Mouse (Mus musculus) left cerebral cortex, postnatal 14 days (tissue): ENCODE data around the gene Arpc5. TPM values are rescaled to one million over a fixed set of nuclear protein-coding genes. Genes with fewer than 3 reads are reported as not detected.
A peak's percentile ranks its signal among the peaks of the same experiment; 100 is the strongest.

ENCODE experiments used
- DNase-seq, 2 experiments: peaks; one replicate each; pipeline ENCODE4 v3.0.0; 2021 to 2022; ENCODE audit warnings: low spot score in 2 of 2, mixed read lengths in 1 of 2
- intact Hi-C: fragments of 180-260 bp; cut with DNase I; formaldehyde crosslinking; loops from one replicate; pipeline ENCODE4 v1.15.1; 2025
- long read RNA-seq, 2 experiments: library from polyadenylated mRNA; stranded (forward); transcript quantifications; one replicate each; pipeline ENCODE4 v2.0.0; 2021
- total RNA-seq, 2 experiments: library from RNA; stranded (reverse); gene quantifications; 2 replicates each; pipeline ENCODE4 v1.2.3; 2021

Arpc5 gene
- 100 to 1,000 TPM; 146 to 147 TPM for total RNA-seq
- long read RNA-seq, experiment 1, transcript Arpc5-201 (4 exons, 1,914 nt), result major isoform, 346 of 381 reads
- long read RNA-seq, experiment 1, transcript Arpc5-202 (3 exons, 1,737 nt), result minor isoform, 6 of 381 reads
- long read RNA-seq, experiment 1, partial matches to known transcripts, result 3 of 381 reads
- long read RNA-seq, experiment 1, other reads (novel, unspliced or antisense), result 26 of 381 reads
- long read RNA-seq, experiment 2, transcript Arpc5-201 (4 exons, 1,914 nt), result major isoform, 343 of 366 reads
- long read RNA-seq, experiment 2, transcript Arpc5-202 (3 exons, 1,737 nt), result minor isoform, 5 of 366 reads
- long read RNA-seq, experiment 2, partial matches to known transcripts, result 1 of 366 reads
- long read RNA-seq, experiment 2, other reads (novel, unspliced or antisense), result 16 of 366 reads

- intact Hi-C loops, result loop anchor here (5.0 kb wide), 2 partner anchors 71 to 136 kb away; partner anchors contain the start of gene Smg7
- peak; percentile 97 to 98 for DNase-seq
Observed at GRCm38 (mm10) chr1:152766032-152766772, at the start of gene Arpc5, which contains the start of gene Rgl1. Gene Arpc5 (plus strand): TSS chr1:152766542. Gene Rgl1 (minus strand): TSS chr1:152766351.

- no peak for DNase-seq
- intact Hi-C loops, result no loop called here
Observed at GRCm38 (mm10) chr1:152717329-152717728, 49.0 kb upstream of the Arpc5 start.

DNA sequence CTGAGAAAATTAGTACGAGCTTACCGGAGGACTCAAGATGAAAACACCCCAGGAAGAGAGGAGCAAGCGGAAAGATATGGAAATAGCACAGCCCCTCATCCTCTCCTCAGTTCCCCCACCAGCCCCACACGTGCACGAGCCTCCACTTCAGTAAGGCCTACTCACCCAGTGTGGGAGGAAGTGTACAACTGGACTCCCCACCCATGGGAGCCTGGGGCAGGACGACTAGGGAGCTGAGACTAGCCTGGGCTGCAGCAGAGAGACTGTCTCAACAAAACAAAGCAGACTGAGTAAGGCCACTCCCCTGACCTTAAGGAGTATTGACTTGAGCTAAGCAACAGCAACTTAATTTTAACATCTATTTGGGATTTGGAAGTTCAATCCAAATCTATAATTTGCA is 48.1 kb upstream of the Arpc5 start:
- intact Hi-C loops, result no loop called here
- no peak for DNase-seq

- no peak for DNase-seq
- intact Hi-C loops, result no loop called here
Observed at GRCm38 (mm10) chr1:152720969-152721368, 45.4 kb upstream of the Arpc5 start.

DNA sequence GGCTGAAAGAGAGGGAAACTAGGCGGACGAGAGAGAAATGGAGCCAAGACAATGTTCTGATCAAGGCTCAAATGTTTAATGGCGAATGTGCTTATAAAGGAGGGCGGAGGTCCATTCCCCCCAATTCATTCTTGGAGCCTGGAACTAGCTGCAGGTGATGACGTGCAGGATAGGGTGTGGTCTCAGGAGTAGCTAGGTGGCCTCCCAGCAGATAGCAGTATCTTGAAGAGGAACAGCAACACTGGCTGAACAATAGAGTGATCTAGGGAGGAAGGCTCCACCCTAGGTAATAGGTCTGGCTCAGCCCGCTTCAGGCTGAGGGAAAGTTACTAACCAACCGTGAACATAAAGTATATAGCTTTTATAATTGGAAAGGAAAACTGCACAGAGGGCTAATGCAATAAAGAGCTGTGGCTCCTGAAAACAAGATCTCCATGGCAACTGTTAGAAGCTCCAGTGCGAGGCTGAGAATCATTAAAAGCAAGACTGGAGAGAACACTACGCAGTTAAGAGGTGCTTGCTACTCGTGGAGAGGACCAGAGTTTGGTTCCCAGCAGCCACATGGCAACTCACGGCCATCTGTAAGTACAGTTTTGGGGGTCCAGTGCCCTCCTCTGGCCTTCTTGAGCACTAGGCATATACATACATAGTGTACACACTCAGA is 44.7 kb upstream of the Arpc5 start:
- intact Hi-C loops, result no loop called here
- DNase-seq, result no peak

GRCm38 (mm10) chr1:152724286-152724685 is 42.1 kb upstream of the Arpc5 start:
- intact Hi-C loops, result no loop called here
- no peak for DNase-seq

DNA sequence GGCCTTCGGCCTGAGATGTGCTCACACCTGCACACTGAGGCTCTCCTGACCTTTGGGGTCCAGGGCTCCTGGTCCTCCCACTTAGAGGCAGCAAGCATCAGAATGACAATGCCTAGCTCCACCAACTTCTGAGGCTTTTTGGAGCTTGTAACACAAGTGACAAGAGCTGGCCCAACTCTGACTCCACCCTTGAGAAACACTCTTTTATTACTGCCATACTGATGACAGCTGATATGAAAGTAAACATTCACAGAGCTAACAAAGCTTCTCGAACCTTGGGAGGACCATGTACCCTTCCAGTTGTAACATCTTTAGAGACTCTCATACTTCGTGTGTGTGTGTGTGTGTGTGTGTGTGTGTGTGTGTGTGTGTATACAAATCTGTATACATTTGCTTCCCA is 40.2 kb upstream of the Arpc5 start:
- no peak for DNase-seq
- intact Hi-C loops, result no loop called here

DNA sequence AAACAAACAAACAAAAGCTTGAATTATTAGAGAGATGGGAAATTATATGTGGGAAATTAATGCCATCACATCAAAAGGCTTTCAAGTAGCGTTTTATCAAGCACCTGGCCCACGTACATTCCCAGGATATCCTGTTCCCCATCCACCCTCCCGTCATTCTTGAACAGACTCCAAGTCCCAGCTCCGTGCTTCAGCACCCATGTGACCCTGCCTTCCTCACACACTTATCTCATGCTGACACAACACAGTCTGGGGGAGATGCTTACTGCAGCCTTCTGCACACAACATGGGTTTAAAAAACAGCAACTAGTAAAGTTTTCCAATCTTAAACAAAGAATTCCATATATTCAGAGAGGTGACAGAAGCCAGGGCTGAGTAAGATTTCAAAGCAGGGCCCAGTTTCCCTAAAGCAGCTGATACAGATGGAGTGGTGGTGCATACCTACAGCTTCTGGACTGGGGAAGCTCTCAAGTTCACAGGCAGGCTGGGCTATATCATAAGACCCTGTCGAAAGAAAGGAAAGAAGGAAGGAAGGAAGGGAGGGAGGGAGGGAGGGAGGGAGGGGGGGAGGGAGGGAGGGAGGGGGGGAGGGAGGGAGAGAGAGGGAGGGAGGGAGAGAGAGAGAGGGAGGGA is 38.6 kb upstream of the Arpc5 start:
- intact Hi-C loops, result no loop called here
- no peak for DNase-seq

GRCm38 (mm10) chr1:152738793-152739192 is 27.5 kb upstream of the Arpc5 start:
- no peak for DNase-seq
- intact Hi-C loops, result no loop called here

DNA sequence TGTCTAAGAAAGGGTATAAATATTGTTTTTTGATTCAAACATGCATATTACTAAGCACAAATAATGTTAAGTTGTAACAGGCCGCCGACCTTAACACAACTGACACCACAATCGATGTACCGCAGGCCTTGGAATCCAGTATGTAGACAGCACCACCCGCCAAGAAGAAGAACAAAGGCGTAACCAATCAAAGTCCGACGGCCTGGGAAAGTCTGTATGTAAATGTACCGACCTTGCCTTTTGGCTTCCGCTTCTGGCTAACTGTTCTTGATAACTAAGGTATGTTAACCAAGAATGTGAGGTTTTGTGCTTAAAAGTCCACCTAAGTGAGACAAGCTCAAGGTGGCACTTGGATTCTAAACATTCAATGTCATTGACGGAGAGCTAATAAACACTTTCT is 27.0 kb upstream of the Arpc5 start:
- no peak for DNase-seq
- intact Hi-C loops, result no loop called here

GRCm38 (mm10) chr1:152743095-152743826 is 23.1 kb upstream of the Arpc5 start:
- intact Hi-C loops, result loop anchor here (10.0 kb wide), 1 partner anchor 338 kb away; no protein-coding TSS in a partner anchor

GRCm38 (mm10) chr1:152746426-152746825 is 19.9 kb upstream of the Arpc5 start:
- intact Hi-C loops, result loop anchor here (2.0 to 10.0 kb wide), 3 partner anchors 104 to 342 kb away; no protein-coding TSS in a partner anchor
- peak; percentile 90 to 92 for DNase-seq

More at GRCm38 (mm10) chr1:152743095-152743826, 23.1 kb upstream of the Arpc5 start:
- no peak for DNase-seq

DNA sequence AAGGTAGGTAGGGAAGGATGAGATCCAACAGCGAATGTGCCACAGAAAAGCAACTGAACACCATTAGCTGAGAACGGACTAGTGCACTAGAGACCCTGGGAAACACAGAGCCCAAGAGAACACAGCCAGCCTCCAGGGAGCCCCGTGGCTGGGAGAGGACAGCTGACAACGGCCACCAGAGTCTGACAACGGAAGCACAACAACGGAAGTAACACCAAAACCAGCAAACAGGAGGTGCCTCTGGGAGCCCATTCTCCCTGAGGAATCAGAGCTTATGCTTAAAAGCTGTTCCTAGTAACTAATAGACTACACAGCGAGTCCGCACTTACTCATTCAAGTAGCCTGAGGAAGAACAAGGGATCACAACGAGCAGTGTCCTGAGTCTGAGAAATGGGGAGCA is 17.1 kb upstream of the Arpc5 start:
- intact Hi-C loops, result loop anchor here (5.0 to 10.0 kb wide), 2 partner anchors 107 to 344 kb away; no protein-coding TSS in a partner anchor
- DNase-seq, result no peak

DNA sequence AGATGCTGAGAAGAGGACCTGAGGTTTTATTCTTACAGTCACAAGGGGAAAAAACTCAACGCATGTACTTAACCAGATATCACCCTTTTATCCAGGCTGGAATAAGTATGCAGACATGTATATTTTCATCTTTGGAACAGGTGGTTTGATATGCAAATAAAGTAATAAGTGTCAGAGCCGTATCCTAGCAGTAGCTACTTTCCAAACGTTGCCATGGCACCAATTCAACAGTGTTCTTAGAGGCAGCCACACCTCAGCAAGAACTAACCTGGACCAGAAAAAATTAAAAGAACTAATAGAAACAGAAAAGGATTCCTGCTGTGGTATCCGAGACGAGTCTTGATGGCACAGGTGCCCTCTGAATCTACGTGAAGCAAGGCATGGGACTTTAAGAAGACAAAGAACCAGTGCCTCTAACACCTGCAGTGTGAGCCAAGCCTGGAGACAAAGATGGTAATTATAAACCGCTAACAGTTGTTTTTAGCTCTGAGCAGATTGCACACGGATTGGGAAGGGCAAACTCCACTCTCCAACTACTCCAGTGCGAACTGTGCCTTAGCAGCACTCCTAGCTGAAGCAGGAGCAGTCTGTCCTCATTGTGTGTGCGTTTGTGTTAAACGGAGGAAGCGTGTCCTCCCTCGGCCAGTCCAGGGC is 15.9 kb upstream of the Arpc5 start, which contains the start of gene Apobec4:
Gene Apobec4, plus strand, starts transcription at position 240 of the 654 bp plus-strand sequence.
- peak; percentile 56 to 71 for DNase-seq
- intact Hi-C loops, result no loop called here

DNA sequence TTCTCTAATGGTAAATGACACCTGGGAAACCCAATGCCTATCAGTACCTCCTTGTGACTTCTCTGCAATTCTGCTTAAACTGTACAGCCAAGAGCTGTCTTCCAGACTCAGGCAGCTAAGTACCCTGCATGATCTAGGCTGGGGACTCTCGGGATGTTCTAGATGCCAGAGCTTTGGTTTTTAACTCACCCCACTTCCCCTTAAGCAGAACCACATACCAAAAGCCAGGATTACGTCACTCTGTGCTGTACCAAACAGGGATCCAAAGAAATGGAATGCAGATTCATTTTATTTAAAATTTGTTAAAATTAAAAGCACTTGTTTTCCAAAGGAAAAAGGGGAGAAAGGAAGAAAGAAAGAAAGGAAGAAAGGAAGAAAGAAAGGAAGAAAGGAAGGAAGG is 4.6 kb upstream of the Arpc5 start:
- no peak for DNase-seq
- intact Hi-C loops, result no loop called here

DNA sequence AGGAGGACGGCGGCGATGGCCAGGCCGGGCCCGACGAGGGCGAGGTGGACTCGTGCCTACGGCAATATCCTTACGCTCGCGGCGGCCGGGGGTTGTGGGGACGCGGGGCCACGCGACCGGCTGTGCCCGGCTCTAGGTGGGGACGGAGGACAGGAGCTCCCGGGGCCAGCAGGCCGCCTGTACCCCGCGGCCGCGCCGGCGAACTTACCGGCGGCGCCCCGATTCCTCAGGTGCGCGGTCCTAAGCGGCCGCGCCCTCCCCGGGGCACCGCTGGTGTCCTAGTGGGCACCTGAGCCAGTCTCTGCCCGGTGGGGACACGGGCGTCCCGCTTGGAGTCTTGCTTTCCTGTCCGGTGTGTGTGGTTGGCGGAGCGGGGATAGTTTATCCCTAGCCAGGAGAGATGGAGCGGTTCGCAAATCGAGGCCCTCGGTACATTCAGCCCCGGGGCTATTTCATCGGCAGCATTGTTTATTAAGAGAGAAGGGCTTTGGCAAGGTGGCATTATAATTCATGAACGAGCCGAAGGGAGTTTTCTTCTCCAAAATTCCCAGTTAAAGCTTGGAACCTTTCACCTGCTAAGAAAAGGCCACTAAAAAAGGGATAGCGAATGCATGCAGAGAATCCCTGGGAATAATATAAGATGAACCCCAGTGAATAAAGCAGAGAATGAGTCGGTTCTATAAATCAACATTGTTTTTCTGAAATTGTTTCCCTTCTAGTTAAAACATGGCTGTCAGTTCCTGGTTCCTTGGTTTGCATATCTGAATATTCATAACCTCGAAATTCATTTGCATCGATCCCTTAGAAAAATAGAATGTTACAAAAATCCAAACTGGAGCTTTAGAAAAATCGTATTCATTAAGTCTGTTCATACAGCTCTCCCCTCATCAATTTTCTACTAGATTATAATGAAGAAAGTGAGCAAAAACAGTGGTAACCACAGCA is 734 bp downstream of the Arpc5 start:
- intact Hi-C loops, result loop anchor here (5.0 kb wide), 2 partner anchors 70 to 135 kb away; partner anchors contain the start of gene Smg7
- peak; percentile 30 for DNase-seq
